Mouse (Mus musculus) left cerebral cortex, postnatal 10 days (tissue): Measurements from ENCODE around the gene Nlgn2. TPM values are rescaled to one million over a fixed set of nuclear protein-coding genes. Genes with fewer than 3 reads are reported as not detected.
A peak's percentile ranks its signal among the peaks of the same experiment; 100 is the strongest.
"Not testable (repeated sequence)": the region's sequence is repeated elsewhere in the genome, so short reads cannot be mapped to it uniquely, and the experiment has no call there.

Experiments used
- DNase-seq, 2 experiments: peaks; one replicate each; pipeline ENCODE4 v3.0.0; 2021 to 2022; ENCODE audit warnings: low spot score in 2 of 2, mixed read lengths in 1 of 2; ENCODE audit errors: extremely low spot score in 1 of 2
- intact Hi-C: fragments of 180-260 bp; cut with DNase I; formaldehyde crosslinking; loops from one replicate; pipeline ENCODE4 v1.15.1; 2025
- total RNA-seq, 2 experiments: library from RNA; stranded (reverse); gene quantifications; 2 replicates each; pipeline ENCODE4 v1.2.3; 2021

Nlgn2 gene
- total RNA-seq, 2 experiments from 2014 or later = 268 to 274 TPM

GRCm38 (mm10) chr11:69867335-69867734, 29.8 kb upstream of the Nlgn2 start:
- intact Hi-C loops = no loop called here
- DNase-seq = no peak

GRCm38 (mm10) chr11:69865561-69865960, 28.0 kb upstream of the Nlgn2 start:
- intact Hi-C loops = no loop called here
- no peak for DNase-seq

- DNase-seq = no peak
- intact Hi-C loops = no loop called here
Measured at GRCm38 (mm10) chr11:69864138-69864860, 26.7 kb upstream of the Nlgn2 start.

GRCm38 (mm10) chr11:69863729-69864128, 26.1 kb upstream of the Nlgn2 start:
- intact Hi-C loops = not testable (repeated sequence)

GRCm38 (mm10) chr11:69858113-69858998, 20.8 kb upstream of the Nlgn2 start, which contains the start of gene Tnk1:
Tnk1 (minus strand) TSS chr11:69858730.
- intact Hi-C loops = no loop called here
- no peak for DNase-seq

More at GRCm38 (mm10) chr11:69863729-69864128, 26.1 kb upstream of the Nlgn2 start:
- not testable (repeated sequence) for DNase-seq

GRCm38 (mm10) chr11:69855347-69855746, 17.8 kb upstream of the Nlgn2 start:
- peak in 1 of 2 experiments; percentile 62 for DNase-seq

GRCm38 (mm10) chr11:69854680-69855079, 17.1 kb upstream of the Nlgn2 start:
- no peak for DNase-seq

More at GRCm38 (mm10) chr11:69855347-69855746, 17.8 kb upstream of the Nlgn2 start:
- intact Hi-C loops = no loop called here

GRCm38 (mm10) chr11:69853994-69854393, 16.4 kb upstream of the Nlgn2 start:
- no peak for DNase-seq
- intact Hi-C loops = no loop called here

More at GRCm38 (mm10) chr11:69854680-69855079, 17.1 kb upstream of the Nlgn2 start:
- intact Hi-C loops = no loop called here

- intact Hi-C loops = no loop called here
- DNase-seq = no peak
Measured at GRCm38 (mm10) chr11:69850754-69851153, 13.2 kb upstream of the Nlgn2 start.

- intact Hi-C loops = no loop called here
- no peak for DNase-seq
Measured at GRCm38 (mm10) chr11:69849884-69850283, 12.3 kb upstream of the Nlgn2 start.

- intact Hi-C loops = no loop called here
- no peak for DNase-seq
Measured at GRCm38 (mm10) chr11:69849128-69849527, 11.5 kb upstream of the Nlgn2 start.

GRCm38 (mm10) chr11:69848021-69848420, 10.4 kb upstream of the Nlgn2 start:
- intact Hi-C loops = no loop called here
- no peak for DNase-seq

GRCm38 (mm10) chr11:69846738-69847688, 9.4 kb upstream of the Nlgn2 start:
- intact Hi-C loops = no loop called here
- DNase-seq = no peak

GRCm38 (mm10) chr11:69846198-69846680, 8.7 kb upstream of the Nlgn2 start, which contains the start of gene Plscr3:
Plscr3 (plus strand) TSS chr11:69846376.
- peak; percentile 76 to 94 for DNase-seq
- intact Hi-C loops = no loop called here

GRCm38 (mm10) chr11:69838714-69839104, 1.1 kb upstream of the Nlgn2 start:
- intact Hi-C loops = loop anchor here (5.0 kb wide), 2 partner anchors 36 to 81 kb away; partner anchors contain the start of genes Fgf11 and Polr2a
- DNase-seq = no peak

GRCm38 (mm10) chr11:69837952-69838713, 549 bp upstream of the Nlgn2 start, which contains the start of gene Tmem256:
Tmem256 (plus strand) TSS chr11:69838514.
- intact Hi-C loops = loop anchor here (5.0 kb wide), 2 partner anchors 36 to 81 kb away; partner anchors contain the start of genes Fgf11 and Polr2a
- DNase-seq = peak; percentile 96 to 98
